Mouse (Mus musculus) ZHBTc4 (cell line): ENCODE results near the gene Fstl4.
A peak's percentile ranks its signal among the peaks of the same experiment; 100 is the strongest.

Experiments used
- DNase-seq: peaks from one replicate; pipeline ENCODE4 v3.0.0-alpha.2; 2011; ENCODE audit warnings: low read depth, low spot score

Gene Fstl4

GRCm38 (mm10) chr11:52910788-52911187, 146.4 kb downstream of the Fstl4 start:
- no peak for DNase-seq

DNA sequence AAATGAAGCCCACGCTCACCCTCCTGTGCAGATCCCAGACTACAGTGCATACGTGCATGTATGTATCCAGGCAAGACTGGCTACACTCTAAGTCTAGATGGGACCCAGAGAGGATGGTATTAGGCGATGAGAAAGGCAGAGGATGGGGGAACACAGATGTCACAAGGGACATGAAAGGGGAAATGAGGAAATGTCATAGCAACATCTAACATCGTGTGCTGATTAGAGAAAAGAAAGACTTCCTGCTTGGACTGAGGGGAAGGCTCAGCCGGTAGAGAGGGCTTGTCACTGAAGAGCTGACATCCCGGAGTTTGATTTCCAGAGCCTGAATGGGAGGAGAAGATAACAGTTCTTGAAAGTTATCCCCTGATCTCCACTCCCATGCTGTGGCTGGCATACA, 150.0 kb downstream of the Fstl4 start:
- no peak for DNase-seq

DNA sequence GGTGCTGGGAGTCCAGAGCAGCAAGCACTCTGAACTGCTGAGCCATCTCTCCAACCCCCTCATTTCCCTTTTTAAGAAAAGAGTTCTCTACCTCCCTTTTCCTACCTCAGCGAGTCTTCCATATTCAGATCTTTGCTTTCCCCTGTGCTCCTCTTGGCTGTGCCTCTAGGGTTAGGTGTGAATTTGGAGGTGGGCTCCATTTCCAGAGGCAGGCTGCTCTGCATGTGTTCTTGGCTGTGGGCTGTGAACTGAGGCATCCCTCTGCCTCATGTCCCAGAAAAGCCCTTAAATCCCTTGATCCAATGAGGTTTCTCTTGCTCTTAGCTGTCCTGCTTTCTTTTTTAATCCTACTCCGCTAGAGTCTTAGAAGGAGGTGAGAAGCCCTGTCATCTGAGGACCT, 151.2 kb downstream of the Fstl4 start:
- DNase-seq, result no peak

- DNase-seq, result peak; percentile 35
Observed at GRCm38 (mm10) chr11:52919231-52919960, 155.0 kb downstream of the Fstl4 start.

DNA sequence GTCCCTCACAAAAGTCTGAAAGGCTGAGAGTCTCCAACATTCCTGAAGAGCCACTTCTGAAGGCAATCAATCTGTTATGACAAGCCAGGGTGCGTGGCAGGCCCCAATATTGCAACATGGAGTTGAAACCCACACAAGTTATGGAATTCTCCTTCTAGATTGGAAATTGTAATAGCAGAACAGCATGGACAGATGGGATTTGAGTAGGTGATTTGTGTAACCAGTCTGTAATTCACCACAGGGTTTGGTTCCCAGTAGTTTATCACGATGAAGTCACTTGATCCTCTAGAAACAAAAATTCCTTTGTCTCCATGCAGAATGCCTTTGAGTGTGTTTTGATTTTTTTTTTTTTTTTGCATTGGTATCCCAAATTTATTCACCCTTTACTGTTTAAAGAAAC, 159.8 kb downstream of the Fstl4 start:
- DNase-seq, result no peak

GRCm38 (mm10) chr11:52928321-52928720, 163.9 kb downstream of the Fstl4 start:
- no peak for DNase-seq

DNA sequence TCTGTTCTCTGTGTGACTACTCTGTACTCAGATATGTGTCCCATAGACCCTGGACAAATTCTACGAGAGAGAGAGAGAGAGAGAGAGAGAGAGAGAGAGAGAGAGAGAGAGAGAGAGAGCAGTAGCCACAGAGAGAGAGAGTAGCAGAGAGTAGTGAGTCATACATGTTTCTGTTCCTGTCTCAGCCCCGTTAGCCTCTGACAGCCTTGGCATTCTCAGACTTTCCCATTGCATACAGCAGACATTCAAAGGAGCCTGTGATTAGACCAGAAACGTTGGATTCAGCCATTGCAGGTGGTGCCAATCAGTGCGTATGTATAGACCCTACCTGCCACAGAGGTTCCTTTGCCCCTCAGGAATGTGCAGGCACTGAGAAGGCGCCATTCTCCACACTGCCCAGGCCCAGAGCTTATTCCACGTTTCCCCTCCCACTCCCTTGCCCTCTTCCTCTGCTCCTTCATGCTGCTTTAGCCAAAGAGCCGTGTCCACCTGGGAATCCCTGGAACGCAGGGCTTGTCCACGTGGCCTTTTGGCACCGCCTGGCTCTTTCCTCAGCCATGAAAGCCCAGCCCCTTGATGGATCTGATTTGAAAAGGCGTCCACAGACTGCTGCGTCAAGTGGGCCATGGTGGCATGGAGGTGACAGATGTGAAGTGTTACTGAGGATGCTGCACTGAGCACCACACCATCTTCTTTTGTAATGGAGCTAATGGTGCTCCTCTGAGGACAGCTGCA, 175.1 kb downstream of the Fstl4 start:
- DNase-seq, result no peak

- no peak for DNase-seq
Observed at GRCm38 (mm10) chr11:52942967-52943366, 178.5 kb downstream of the Fstl4 start.

DNA sequence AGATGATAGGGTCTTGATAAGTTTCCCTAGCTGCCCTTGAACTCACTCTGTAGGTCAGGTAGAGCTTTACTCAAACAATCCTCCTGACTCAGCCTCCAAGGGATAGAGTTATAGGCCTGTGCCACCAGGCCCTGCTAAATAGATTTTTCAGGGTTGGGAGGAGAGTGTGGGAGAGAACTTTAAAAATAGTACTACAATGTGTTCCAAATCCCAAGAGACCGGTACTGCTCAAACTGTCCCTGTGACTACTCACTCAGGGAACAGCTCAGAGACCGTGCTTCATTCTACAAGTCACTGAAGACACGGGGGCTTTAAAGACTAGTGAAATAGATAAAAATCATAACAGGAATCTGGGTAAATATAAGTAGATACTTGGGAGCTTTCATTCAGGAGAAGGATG, 190.6 kb downstream of the Fstl4 start:
- no peak for DNase-seq

DNA sequence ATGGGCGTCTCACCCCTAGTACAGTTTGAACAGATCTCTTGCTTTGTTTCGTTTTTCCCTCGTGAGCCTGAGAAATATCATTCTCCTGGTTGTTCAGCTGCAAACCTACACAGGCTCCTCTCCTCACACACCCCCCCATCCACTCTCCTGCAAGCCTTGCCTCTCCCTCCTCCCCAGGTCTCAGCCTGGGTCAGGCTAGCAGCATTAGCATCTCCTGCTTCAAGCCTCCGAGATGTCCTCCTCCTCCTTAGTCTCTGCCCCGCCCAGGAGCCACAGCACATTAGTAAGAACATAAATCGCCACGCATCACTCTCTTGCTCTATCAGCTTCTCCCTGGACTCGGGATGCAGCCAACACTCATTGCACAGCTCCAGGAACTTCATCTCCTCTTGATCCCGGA, 204.4 kb downstream of the Fstl4 start:
- no peak for DNase-seq

- DNase-seq, result no peak
Observed at GRCm38 (mm10) chr11:52970396-52970795, 206.0 kb downstream of the Fstl4 start.

- no peak for DNase-seq
Observed at GRCm38 (mm10) chr11:52986986-52987385, 222.6 kb downstream of the Fstl4 start.

DNA sequence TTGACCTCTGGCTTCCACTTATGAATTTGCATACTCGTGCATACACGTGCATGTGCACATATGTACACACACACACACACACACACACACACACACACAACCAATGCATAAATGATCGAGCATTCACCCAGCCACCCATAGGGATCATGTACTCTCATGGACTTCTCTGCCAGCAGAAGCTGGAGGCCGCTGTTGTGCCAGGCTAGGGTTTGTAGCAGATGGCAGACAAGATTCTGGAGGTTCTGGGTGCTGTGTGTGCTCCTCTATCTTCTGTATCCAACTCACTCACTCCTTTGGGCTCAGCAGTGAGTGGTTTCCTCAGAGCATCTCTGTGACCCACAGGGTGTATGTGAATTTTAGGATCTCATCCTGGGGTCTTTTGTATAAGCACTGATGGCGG, 230.3 kb downstream of the Fstl4 start:
- no peak for DNase-seq

DNA sequence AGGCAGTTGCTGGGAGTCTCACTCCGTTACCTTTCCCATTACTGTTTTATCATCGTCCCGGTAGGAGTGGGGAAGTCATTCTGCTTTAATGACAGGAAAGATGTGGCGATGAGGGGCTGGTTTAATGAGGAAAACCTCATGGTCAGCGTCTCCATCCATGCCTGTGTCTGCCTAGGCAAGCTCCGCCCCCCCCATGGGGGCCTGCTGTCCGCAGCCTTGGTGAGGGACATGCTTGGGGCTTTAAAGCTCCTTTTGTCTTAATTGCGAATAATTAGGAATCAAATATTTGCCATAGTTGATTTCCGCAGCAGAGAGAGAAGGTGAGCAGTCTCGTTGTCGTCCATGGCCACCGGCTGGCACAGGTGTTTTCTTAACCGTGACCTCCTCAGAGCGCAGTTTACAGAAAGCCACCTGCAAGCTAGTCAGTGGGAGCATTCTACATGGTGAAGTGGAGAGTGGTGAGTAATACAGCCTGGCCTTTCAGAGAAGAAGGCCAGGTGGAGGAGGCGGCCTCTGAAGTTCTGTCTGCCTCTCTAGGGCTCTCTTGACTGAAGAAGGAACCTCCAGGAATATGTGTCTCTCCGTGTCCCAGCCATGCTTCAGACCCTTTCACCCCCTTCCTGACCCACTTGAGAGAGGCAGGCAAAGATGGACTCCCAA, 232.1 kb downstream of the Fstl4 start:
- no peak for DNase-seq

- no peak for DNase-seq
Observed at GRCm38 (mm10) chr11:52997421-52997820, 233.0 kb downstream of the Fstl4 start.

GRCm38 (mm10) chr11:53000226-53000625, 235.8 kb downstream of the Fstl4 start:
- no peak for DNase-seq

DNA sequence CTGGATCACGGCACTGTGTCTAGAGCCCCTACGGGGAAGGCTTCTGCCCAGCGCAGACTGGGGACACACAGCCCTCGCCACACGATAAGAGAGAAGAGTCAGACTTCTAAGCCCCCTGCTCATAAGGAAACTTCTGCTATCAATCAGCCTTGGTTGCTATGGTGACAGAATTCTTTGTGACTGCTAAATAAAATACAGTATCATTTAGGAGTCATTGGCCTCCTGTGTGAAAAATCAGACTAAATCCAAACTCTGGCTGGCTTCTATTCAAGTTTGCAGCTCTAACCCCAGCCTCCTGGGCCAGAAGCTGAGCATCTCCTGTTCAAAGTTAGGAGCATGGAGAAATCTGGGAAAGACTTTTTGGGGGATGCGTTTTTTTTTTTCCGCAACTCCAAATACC, 238.9 kb downstream of the Fstl4 start:
- no peak for DNase-seq

DNA sequence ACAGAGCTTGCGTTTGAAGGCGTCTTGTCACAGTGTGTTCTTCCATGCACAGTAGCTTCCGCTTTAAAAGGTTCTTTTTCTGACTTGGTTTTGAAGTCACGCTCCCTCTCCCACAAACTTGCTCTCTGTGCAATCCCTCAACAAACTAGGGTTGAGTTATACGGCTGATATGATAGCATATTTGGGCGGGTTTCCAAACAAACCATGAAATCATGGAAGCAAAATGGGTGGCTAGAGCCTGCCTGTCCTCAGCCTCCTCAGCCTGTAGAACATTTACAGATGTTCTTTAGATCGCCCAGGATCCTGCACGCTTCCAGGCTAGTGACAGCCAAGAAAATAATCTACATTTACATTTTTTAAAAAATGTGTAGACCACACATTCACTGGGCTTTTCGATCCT, 239.4 kb downstream of the Fstl4 start:
- no peak for DNase-seq

DNA sequence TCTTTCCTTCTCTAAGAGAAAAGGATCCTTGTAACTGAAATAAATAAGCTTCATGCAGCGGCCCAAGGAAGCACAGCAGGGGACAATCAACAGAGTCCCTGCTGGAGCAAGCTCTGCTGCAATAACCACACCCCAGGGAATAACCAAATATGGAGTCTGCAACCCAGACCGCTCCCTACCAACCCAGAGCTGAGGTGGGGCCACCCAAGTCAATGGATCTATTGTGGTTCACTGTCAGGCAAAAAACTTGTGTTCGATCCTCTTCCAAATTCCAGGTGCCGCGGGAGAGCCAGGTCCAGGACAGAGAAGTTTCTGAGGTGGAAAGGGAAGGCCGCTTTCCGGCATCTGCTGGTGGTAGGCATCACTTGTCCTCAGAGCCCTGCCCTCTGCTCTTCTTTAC, 245.2 kb downstream of the Fstl4 start:
- peak; percentile 64 for DNase-seq

DNA sequence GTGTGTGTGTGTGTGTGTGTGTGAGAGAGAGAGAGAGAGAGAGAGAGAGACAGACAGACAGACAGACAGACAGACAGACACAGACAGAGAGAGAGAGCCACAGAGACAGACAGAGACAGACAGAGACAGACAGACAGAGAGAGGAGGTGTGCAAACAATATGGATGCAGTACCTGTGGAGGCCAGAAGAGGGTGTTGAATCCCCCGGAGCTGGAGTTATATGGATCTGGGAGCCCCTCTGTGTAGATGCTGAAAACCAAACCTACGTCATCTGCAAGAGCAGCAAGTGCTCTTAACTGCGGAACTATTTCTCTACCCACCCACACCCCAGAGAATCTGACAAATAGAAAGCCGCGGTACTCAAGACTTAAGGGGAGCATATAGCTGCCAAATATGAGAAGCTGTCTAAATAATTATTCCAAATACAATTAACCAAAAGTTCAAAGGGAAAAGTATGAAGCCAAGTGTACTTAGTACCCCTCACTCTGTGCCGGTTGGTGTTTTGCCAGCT, 247.6 kb downstream of the Fstl4 start:
- DNase-seq, result peak; percentile 18

DNA sequence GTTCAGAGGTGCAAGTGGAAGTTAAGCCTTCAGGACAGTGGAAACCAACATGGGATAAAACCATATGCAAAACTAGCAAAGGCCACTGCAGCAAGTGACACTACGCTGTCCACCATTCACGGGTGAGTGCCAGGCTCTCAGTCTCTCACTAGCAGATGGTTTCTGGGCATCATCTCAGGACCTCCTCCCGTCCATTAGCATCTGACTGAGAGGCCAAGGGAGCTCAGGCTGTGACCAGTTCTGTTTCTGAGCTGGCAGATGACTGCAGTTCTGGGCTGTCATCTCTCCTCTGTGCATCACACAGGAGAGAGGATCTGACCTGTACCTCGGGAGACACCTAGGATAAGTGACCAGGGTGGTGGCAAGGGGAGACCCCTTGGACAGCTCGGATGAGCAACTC, 249.5 kb downstream of the Fstl4 start:
- no peak for DNase-seq

- no peak for DNase-seq
Observed at GRCm38 (mm10) chr11:53016358-53017021, 252.1 kb downstream of the Fstl4 start.
